Mouse (Mus musculus) kidney, embryonic 16.5 days (tissue): ENCODE results near the gene Opn1mw. TPM values are rescaled to one million over a fixed set of nuclear protein-coding genes. Genes with fewer than 3 reads are reported as not detected.

Experiments
- ATAC-seq: fragments of 200-750 bp; cut with Nextera tagmentation; 2 replicates; pipeline ENCODE4 v1.8.0; 2017; ENCODE audit warnings: moderate TSS enrichment; ENCODE audit not compliant: low FRiP score, low TSS enrichment
- H3K27ac ChIP-seq: fragments of 300-500 bp; sonication (generic); 2 replicates; pipeline ENCODE4 v1.5.1; 2014; ENCODE audit warnings: low read length
- H3K27me3 ChIP-seq: fragments of 300-500 bp; sonication (generic); 2 replicates; pipeline ENCODE4 v1.6.1; 2014; ENCODE audit warnings: low read length, control low read depth, mixed read lengths; ENCODE audit not compliant: insufficient read depth
- H3K36me3 ChIP-seq: fragments of 300-500 bp; sonication (generic); 2 replicates; pipeline ENCODE4 v1.6.1; 2014; ENCODE audit warnings: low read length, control low read depth, mixed read lengths; ENCODE audit not compliant: insufficient read depth
- H3K4me1 ChIP-seq: fragments of 300-500 bp; sonication (generic); 2 replicates; pipeline ENCODE4 v1.6.1; 2014; ENCODE audit warnings: low read length, control low read depth, mixed read lengths; ENCODE audit not compliant: insufficient read depth
- H3K4me2 ChIP-seq: fragments of 300-500 bp; sonication (generic); replicated peaks from 2 replicates; pipeline ENCODE4 v1.6.1; 2014; ENCODE audit warnings: low read depth, low read length
- H3K4me3 ChIP-seq: fragments of 300-500 bp; sonication (generic); 2 replicates; pipeline ENCODE4 v1.5.1; 2014; ENCODE audit warnings: mild to moderate bottlenecking, low read length
- H3K9ac ChIP-seq: fragments of 300-500 bp; sonication (generic); replicated peaks from 2 replicates; pipeline ENCODE4 v1.6.1; 2014; ENCODE audit warnings: low read length
- H3K9me3 ChIP-seq: fragments of 300-500 bp; sonication (generic); 2 replicates; pipeline ENCODE4 v1.6.1; 2016; ENCODE audit warnings: low read length, control low read depth
- WGBS: fragments of 180-500 bp; shearing (Covaris S2); extraction: QIAGEN DNeasy Blood & Tissue Kit; methylation state at CpG from one replicate; pipeline ENCODE4 v1.1.7; 2014; 5-methylcytosine and 5-hydroxymethylcytosine counted together
- polyA plus RNA-seq: library from polyadenylated mRNA; unstranded; fragments of >200 nt; fragmentation: Nextera tagmentation; extraction: Ambion mirVana; gene quantifications from 2 replicates; pipeline ENCODE4 v1.2.1, GENCODE M21; 2015

Gene Opn1mw
- not detected in 2 replicates for polyA plus RNA-seq

DNA sequence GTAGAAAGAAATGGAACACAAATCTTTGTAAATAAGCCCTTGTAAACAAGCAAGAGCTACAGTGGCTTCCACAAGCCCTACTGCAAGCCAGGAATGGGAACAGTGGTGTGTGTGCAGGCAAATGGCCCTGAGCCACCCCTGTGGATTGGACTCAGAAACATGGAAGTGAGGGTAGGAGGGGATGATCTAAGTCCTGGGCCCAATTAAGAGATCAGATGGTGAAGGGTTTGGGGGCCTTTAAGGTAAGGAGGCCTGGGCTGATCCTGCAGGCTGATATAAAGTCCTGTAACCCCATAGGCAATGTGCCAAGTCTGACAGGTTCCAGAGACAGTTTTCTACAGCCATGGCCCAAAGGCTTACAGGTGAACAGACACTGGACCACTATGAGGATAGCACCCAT lies at the start of gene Opn1mw:
Gene Opn1mw (plus strand): TSS at position 301 of the 400 bp plus-strand sequence.
- H3K4me1 ChIP-seq: no peaks in the 10 kb centered on the region
- H3K27me3 ChIP-seq: peaks cover 17% of the 10 kb centered on the region; the same call in 1 of the 2 replicates
- H3K27ac ChIP-seq: no peak within 1 kb of the TSS
- no peak within 1 kb of the TSS for H3K9ac ChIP-seq
- H3K36me3 ChIP-seq: no peaks in the 10 kb centered on the region
- H3K4me2 ChIP-seq: no peak within 1 kb of the TSS
- ATAC-seq: no peak
- H3K4me3 ChIP-seq: no peak within 1 kb of the TSS
- no peaks in the 10 kb centered on the region for H3K9me3 ChIP-seq

DNA sequence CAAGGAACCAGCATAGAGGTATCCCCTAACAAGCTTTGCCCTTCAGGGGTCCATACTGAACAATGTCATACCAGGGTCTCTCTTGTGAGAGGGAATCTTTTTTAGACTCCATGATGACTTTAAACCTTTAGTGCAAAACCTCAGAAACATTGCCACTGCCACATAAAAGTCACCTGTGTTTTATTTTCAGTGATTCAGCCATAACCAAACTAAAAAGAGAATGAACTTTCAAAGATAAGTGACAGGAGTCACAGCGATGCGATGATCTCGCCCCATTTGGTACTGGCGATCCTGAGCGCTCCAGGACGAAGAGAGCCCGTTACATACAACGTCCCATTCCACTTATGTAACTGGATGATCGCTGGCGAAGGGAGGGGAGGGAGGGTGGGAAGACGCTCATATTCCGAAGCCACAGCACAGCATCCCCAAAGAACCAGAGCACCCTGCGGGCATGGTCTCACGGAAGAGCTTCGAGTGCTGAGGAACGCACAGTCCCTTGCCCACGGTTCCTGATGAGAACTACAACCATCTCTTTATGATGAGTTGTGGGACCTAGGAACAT lies 42.9 kb upstream of the Opn1mw start:
- Histone ChIP-seq H3K9ac (peak overlapping the region; percentile 87), H3K4me2 (peak overlapping the region; percentile 66), H3K4me1 (peaks cover 3% of the 10 kb centered on the region; the same call in 1 of the 2 replicates), H3K27me3 (peaks cover 7% of the 10 kb centered on the region; the same call in 1 of the 2 replicates), H3K4me3 (peak overlapping the region; percentile 64), H3K27ac (peak overlapping the region; percentile 92; the same call in 1 of the 2 replicates), H3K9me3 (no peaks in the 10 kb centered on the region), H3K36me3 (no peaks in the 10 kb centered on the region)
- ATAC-seq: 0 out of 2 replicates have a peak, but pooled peaks have one; percentile 0
- 29% methylated on average over 17 of the region's 17 CpGs for WGBS

DNA sequence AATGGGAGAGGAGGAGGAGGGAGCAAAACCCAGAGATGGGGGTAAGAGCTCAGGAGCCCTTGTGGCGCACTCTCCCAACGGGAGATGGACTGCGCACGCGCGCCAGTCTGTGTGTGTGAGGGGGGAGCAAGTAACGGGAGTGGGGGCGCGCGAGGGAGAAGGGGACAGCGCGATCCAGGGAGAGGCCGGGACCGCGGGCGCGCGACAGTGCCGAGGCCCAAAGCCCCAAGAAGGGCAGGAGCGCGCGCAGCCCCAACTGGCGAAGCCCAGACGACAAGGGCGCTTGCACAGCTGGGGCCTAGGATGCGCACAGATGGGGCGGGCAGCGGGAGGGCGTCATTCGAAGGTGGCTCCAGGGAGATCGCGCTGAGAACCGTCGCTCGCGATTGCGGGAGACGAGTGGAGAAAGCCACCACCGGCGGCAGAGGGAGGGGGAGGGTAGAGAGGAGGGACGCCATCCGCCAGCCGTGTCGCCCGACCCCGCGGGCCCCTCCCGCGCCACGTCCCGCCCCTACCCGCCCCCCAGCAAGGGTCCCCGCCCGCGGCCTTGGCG lies 42.2 kb upstream of the Opn1mw start:
- WGBS: 32% methylated on average over 36 of the region's 56 CpGs
- peak overlapping the region; percentile 92 for H3K27ac ChIP-seq
- no peaks in the 10 kb centered on the region for H3K36me3 ChIP-seq
- H3K9ac ChIP-seq: peak overlapping the region; percentile 87
- peaks cover 3% of the 10 kb centered on the region; the same call in 1 of the 2 replicates for H3K4me1 ChIP-seq
- H3K27me3 ChIP-seq: peaks cover 7% of the 10 kb centered on the region; the same call in 1 of the 2 replicates
- peak overlapping the region; percentile 66 for H3K4me2 ChIP-seq
- peak overlapping the region; percentile 64 for H3K4me3 ChIP-seq
- peak; percentile 86 for ATAC-seq
- no peaks in the 10 kb centered on the region for H3K9me3 ChIP-seq

DNA sequence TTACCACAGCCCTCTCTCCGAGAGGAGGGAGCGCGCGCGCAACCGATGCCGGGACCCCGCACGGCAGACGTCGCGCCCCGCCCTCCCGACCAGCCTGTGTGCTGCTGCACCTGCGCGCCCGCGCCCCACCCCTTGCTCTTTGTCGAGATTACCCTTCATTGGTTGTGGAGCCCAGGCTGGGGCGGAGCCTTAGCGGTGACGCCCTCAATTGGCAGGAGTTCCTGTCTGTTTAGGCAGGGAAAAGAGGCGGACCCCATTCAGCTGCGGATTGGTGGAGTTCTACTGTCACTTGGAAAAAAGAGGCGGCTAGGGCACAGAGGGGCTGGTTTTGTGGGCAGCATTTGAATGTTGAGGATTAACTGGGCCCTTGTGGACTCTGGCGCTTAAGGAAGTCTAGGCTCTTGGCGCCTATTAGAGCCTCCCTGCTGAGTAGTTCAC lies 41.6 kb upstream of the Opn1mw start:
- 14% methylated on average over 9 of the region's 27 CpGs for WGBS
- peak overlapping the region; percentile 87 for H3K9ac ChIP-seq

DNA sequence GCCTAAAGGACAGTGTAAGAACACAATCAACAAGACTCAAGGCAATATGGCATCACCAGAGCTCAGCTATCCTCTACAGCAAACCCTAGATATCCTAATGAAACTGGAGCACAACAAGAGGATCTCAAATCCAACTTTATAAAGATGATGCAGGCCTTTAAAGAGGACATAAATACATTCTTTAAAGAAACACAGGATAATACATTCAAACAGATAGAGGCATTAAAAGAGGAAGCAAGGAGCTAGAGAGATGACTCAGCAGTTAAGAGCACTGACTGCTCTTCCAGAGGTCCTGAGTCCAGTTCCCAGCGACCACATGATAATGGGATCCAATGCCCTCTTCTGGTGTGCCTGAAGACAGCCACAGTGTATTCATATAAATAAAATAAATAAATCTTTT lies 32.1 kb upstream of the Opn1mw start:
- ATAC-seq: no peak
- H3K4me3 ChIP-seq: no peak overlapping the region
- H3K27me3 ChIP-seq: peaks cover 3% of the 10 kb centered on the region; the same call in 1 of the 2 replicates
- H3K9ac ChIP-seq: no peak overlapping the region
- H3K4me1 ChIP-seq: no peaks in the 10 kb centered on the region
- H3K27ac ChIP-seq: no peak overlapping the region
- WGBS: 64% methylated on average over 1 of the region's 1 CpGs
- no peaks in the 10 kb centered on the region for H3K9me3 ChIP-seq
- H3K36me3 ChIP-seq: no peaks in the 10 kb centered on the region
- no peak overlapping the region for H3K4me2 ChIP-seq

More for the DNA sequence above, 41.6 kb upstream of the Opn1mw start:
- ATAC-seq: peak; percentile 99
- H3K27ac ChIP-seq: peak overlapping the region; percentile 92
- H3K9me3 ChIP-seq: no peaks in the 10 kb centered on the region
- H3K27me3 ChIP-seq: peaks cover 7% of the 10 kb centered on the region; the same call in 1 of the 2 replicates
- H3K4me2 ChIP-seq: peak overlapping the region; percentile 50
- no peaks in the 10 kb centered on the region for H3K36me3 ChIP-seq
- peak overlapping the region; percentile 64 for H3K4me3 ChIP-seq
- H3K4me1 ChIP-seq: peaks cover 3% of the 10 kb centered on the region; the same call in 1 of the 2 replicates

DNA sequence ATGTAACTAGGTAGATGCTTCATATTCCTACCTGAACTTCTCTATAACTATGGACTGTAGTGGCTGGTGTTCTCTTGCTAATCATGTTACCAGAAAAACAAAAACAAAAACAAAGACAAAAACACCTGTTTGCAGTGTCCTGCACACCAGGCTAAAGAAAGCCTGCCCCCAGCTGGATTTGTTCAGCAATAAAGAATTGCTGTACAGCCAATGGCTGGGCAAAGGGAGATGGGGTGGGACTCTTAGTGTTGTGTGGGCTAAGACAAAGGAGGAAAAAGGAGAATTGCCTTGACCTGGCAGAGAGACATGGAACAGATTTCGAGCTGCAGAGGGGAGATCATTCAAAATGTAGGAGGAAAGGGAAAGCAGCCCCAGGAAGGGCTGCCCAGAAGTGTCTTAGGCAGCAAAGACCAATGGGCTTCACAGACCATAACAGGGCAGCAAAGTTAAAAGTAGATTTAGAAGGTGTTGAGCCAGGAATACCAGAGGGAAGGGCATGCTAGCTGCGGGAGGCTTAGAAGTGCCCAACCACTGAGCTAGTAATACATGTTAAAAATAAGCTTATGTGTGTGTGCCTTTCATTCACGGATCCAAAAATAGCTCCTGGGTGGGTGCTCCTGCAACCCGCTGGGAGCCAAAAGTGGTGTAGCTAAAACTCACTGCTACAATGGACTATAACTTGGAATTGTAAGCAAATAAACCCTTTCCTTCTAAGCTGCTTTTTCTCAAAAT lies 23.6 kb upstream of the Opn1mw start:
- WGBS: 60% methylated on average over 4 of the region's 4 CpGs
- no peak overlapping the region for H3K4me3 ChIP-seq
- H3K27me3 ChIP-seq: peaks cover 2% of the 10 kb centered on the region; the same call in 1 of the 2 replicates
- no peak overlapping the region for H3K9ac ChIP-seq
- no peaks in the 10 kb centered on the region for H3K9me3 ChIP-seq
- no peak overlapping the region for H3K27ac ChIP-seq
- no peak overlapping the region for H3K4me2 ChIP-seq
- no peaks in the 10 kb centered on the region for H3K36me3 ChIP-seq
- no peak for ATAC-seq
- H3K4me1 ChIP-seq: no peaks in the 10 kb centered on the region

DNA sequence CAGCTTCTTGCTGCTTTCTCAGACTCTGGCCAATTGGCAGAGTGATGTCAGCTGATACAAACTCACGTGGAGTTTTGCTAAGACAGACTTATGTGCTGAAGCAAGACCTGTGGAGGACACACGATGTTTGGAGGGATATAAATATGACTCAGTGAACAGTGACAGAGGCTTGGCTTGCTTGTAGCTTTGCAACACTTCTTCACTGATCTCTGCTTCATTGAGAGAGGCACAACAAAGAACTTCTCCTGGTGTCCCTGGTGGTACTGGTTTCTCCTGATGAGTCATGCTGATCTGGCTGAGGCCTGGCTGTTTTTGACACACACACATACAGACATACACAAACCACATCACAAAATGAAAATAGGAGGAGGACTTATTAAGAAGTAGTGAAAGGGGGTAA lies 21.3 kb upstream of the Opn1mw start:
- no peaks in the 10 kb centered on the region for H3K9me3 ChIP-seq
- H3K4me1 ChIP-seq: no peaks in the 10 kb centered on the region
- no peak overlapping the region for H3K9ac ChIP-seq
- no peak overlapping the region for H3K4me2 ChIP-seq
- no peak overlapping the region for H3K4me3 ChIP-seq
- no peak for ATAC-seq
- H3K36me3 ChIP-seq: no peaks in the 10 kb centered on the region
- H3K27ac ChIP-seq: no peak overlapping the region
- WGBS: 59% methylated on average over 2 of the region's 2 CpGs
- no peaks in the 10 kb centered on the region; the same call in 1 of the 2 replicates for H3K27me3 ChIP-seq

DNA sequence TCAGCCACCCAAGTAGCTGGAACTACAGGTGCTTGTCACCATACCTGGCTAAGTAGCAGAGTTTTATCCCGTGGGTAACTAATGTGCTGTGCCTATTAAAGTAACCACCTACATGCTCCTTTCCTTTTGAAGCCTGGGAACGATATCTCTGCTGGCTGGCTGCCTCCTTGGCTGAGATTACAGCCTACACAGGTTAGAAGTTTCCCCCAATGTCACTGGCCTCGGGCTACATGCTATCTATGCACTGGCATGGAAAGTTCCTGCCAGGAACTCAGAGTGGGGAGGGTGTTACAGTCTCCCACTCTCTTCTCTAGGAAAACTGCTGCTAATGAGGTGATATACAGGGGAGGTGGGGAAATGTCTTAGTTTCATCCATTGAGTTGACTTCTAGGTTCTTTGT lies 18.5 kb upstream of the Opn1mw start:
- H3K4me1 ChIP-seq: no peaks in the 10 kb centered on the region
- WGBS: 43% methylated on average over 3 of the region's 3 CpGs
- H3K27ac ChIP-seq: no peak overlapping the region
- no peak overlapping the region for H3K9ac ChIP-seq
- no peaks in the 10 kb centered on the region for H3K9me3 ChIP-seq
- no peak for ATAC-seq
- H3K27me3 ChIP-seq: no peaks in the 10 kb centered on the region; the same call in 1 of the 2 replicates
- no peak overlapping the region for H3K4me3 ChIP-seq
- no peaks in the 10 kb centered on the region for H3K36me3 ChIP-seq
- no peak overlapping the region for H3K4me2 ChIP-seq

DNA sequence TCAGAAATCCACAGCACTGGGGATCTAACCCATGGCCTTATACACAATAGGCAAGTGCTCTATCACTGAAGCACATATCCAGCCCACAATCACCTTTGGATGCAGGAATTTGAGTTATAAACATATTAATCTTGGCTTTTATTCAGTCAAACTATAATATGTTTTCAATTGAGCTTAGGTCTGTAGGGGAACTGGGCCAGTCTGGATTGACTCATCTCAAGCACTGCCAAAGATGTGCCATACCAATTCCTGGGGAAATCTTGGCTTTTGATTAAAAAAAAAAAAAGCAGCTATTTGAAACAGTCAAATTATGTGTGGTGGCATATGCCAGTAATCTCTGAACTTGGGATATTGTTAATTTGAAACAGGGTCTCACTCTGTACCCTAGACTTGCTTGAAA lies 13.2 kb upstream of the Opn1mw start:
- H3K27me3 ChIP-seq: peaks cover 2% of the 10 kb centered on the region; the same call in 1 of the 2 replicates
- no peaks in the 10 kb centered on the region for H3K4me1 ChIP-seq
- no peak for ATAC-seq
- H3K4me2 ChIP-seq: no peak overlapping the region
- H3K36me3 ChIP-seq: no peaks in the 10 kb centered on the region
- H3K27ac ChIP-seq: no peak overlapping the region
- H3K9me3 ChIP-seq: no peaks in the 10 kb centered on the region
- no peak overlapping the region for H3K9ac ChIP-seq
- no peak overlapping the region for H3K4me3 ChIP-seq
